Mouse (Mus musculus): ENCODE results near the gene T. TPM values are rescaled to one million over a fixed set of nuclear protein-coding genes. Genes with fewer than 3 reads are reported as not detected.
"Not testable (repeated sequence)": the region's sequence is repeated elsewhere in the genome, so short reads cannot be mapped to it uniquely, and the experiment has no call there.

Gene T
- not detected for total RNA-seq (2021)

GRCm38 (mm10) chr17:8433978-8434960, at the start of gene T:
TSS of gene T (plus strand) at chr17:8434423.
- no peak for DNase-seq (ENCODE audit: low spot score in 2 of 2)

GRCm38 (mm10) chr17:8385441-8385840, 48.8 kb upstream of the T start:
- intact Hi-C loops (cut with DNase I) = loop anchor here (5.0 kb wide), 1 partner anchor 212 kb away; no protein-coding TSS in a partner anchor

More at GRCm38 (mm10) chr17:8433978-8434960, at the start of gene T:
- intact Hi-C loops (cut with DNase I) = no loop called here

GRCm38 (mm10) chr17:8388463-8388862, 45.8 kb upstream of the T start:
- intact Hi-C loops (cut with DNase I) = loop anchor here (2.0 to 5.0 kb wide), 2 partner anchors 72 to 209 kb away; no protein-coding TSS in a partner anchor
- peak in 1 of 2 experiments; percentile 43 for DNase-seq (ENCODE audit: low spot score in 2 of 2)

More at GRCm38 (mm10) chr17:8385441-8385840, 48.8 kb upstream of the T start:
- DNase-seq (ENCODE audit: low spot score in 2 of 2) = no peak

GRCm38 (mm10) chr17:8388990-8389789, 45.0 kb upstream of the T start:
- intact Hi-C loops (cut with DNase I) = loop anchor here (2.0 to 5.0 kb wide), 2 partner anchors 72 to 208 kb away; no protein-coding TSS in a partner anchor

GRCm38 (mm10) chr17:8389790-8390095, 44.5 kb upstream of the T start:
- intact Hi-C loops (cut with DNase I) = loop anchor here (2.0 to 5.0 kb wide), 2 partner anchors 71 to 208 kb away; no protein-coding TSS in a partner anchor

More at GRCm38 (mm10) chr17:8388990-8389789, 45.0 kb upstream of the T start:
- no peak for DNase-seq (ENCODE audit: low spot score in 2 of 2)

GRCm38 (mm10) chr17:8390487-8390886, 43.7 kb upstream of the T start:
- intact Hi-C loops (cut with DNase I) = no loop called here
- no peak for DNase-seq (ENCODE audit: low spot score in 2 of 2)

More at GRCm38 (mm10) chr17:8389790-8390095, 44.5 kb upstream of the T start:
- no peak for DNase-seq (ENCODE audit: low spot score in 2 of 2)

GRCm38 (mm10) chr17:8396371-8396770, 37.9 kb upstream of the T start:
- intact Hi-C loops (cut with DNase I) = no loop called here
- no peak for DNase-seq (ENCODE audit: low spot score in 2 of 2)

GRCm38 (mm10) chr17:8397946-8398345, 36.3 kb upstream of the T start:
- intact Hi-C loops (cut with DNase I) = no loop called here
- no peak for DNase-seq (ENCODE audit: low spot score in 2 of 2)

- intact Hi-C loops (cut with DNase I); DNase-seq (ENCODE audit: low spot score in 2 of 2): not testable (repeated sequence)
Observed at GRCm38 (mm10) chr17:8403932-8404331, 30.3 kb upstream of the T start.

GRCm38 (mm10) chr17:8406285-8406684, 27.9 kb upstream of the T start:
- intact Hi-C loops (cut with DNase I) = no loop called here
- DNase-seq (ENCODE audit: low spot score in 2 of 2) = no peak

GRCm38 (mm10) chr17:8408002-8408401, 26.2 kb upstream of the T start:
- DNase-seq (ENCODE audit: low spot score in 2 of 2); intact Hi-C loops (cut with DNase I): not testable (repeated sequence)

GRCm38 (mm10) chr17:8408589-8409295, 25.5 kb upstream of the T start:
- intact Hi-C loops (cut with DNase I) = no loop called here
- DNase-seq (ENCODE audit: low spot score in 2 of 2) = no peak

GRCm38 (mm10) chr17:8410330-8410729, 23.9 kb upstream of the T start:
- intact Hi-C loops (cut with DNase I) = no loop called here
- no peak for DNase-seq (ENCODE audit: low spot score in 2 of 2)

GRCm38 (mm10) chr17:8413656-8414055, 20.6 kb upstream of the T start:
- DNase-seq (ENCODE audit: low spot score in 2 of 2) = no peak
- intact Hi-C loops (cut with DNase I) = no loop called here

- intact Hi-C loops (cut with DNase I) = no loop called here
- DNase-seq (ENCODE audit: low spot score in 2 of 2) = no peak
Observed at GRCm38 (mm10) chr17:8415533-8415932, 18.7 kb upstream of the T start.

- no peak for DNase-seq (ENCODE audit: low spot score in 2 of 2)
- intact Hi-C loops (cut with DNase I) = no loop called here
Observed at GRCm38 (mm10) chr17:8416865-8417264, 17.4 kb upstream of the T start.

- no peak for DNase-seq (ENCODE audit: low spot score in 2 of 2)
- intact Hi-C loops (cut with DNase I) = no loop called here
Observed at GRCm38 (mm10) chr17:8420739-8421138, 13.5 kb upstream of the T start.

- intact Hi-C loops (cut with DNase I) = no loop called here
- DNase-seq (ENCODE audit: low spot score in 2 of 2) = no peak
Observed at GRCm38 (mm10) chr17:8421517-8421916, 12.7 kb upstream of the T start.

GRCm38 (mm10) chr17:8423283-8423682, 10.9 kb upstream of the T start:
- intact Hi-C loops (cut with DNase I) = no loop called here
- DNase-seq (ENCODE audit: low spot score in 2 of 2) = no peak

GRCm38 (mm10) chr17:8429436-8429835, 4.8 kb upstream of the T start:
- DNase-seq (ENCODE audit: low spot score in 2 of 2) = no peak
- intact Hi-C loops (cut with DNase I) = no loop called here

All from left cerebral cortex, postnatal 36 days (tissue).